Mouse (Mus musculus) B cell, adult 2 months (primary cell): ENCODE measurements around the gene Mfsd12.
A peak's percentile ranks its signal among the peaks of the same experiment; 100 is the strongest.

Experiments
- DNase-seq, 2 experiments: peaks; one replicate each; pipeline ENCODE4 v3.0.0; 2022

The Mfsd12 gene

GRCm38 (mm10) chr10:81356352-81356990 is 820 bp upstream of the Mfsd12 start:
- DNase-seq: peak; percentile 73 to 79

GRCm38 (mm10) chr10:81358209-81358608 is 918 bp downstream of the Mfsd12 start:
- no peak for DNase-seq

- no peak for DNase-seq
These were observed 1.6 kb downstream of the Mfsd12 start for GRCm38 (mm10) chr10:81358841-81359240.

GRCm38 (mm10) chr10:81360721-81361120 is 3.4 kb downstream of the Mfsd12 start:
- DNase-seq: no peak

GRCm38 (mm10) chr10:81362336-81362949 is 5.2 kb downstream of the Mfsd12 start:
- no peak for DNase-seq

- no peak for DNase-seq
These were observed 6.4 kb downstream of the Mfsd12 start for GRCm38 (mm10) chr10:81363436-81364346.

GRCm38 (mm10) chr10:81364666-81365065 is 7.4 kb downstream of the Mfsd12 start:
- DNase-seq: no peak

- DNase-seq: no peak
These were observed 7.8 kb downstream of the Mfsd12 start for GRCm38 (mm10) chr10:81365073-81365472.

- no peak for DNase-seq
These were observed 8.6 kb downstream of the Mfsd12 start, which contains the start of gene 4930404N11Rik for GRCm38 (mm10) chr10:81365672-81366476. Gene 4930404N11Rik, minus strand, starts transcription at chr10:81365816.

GRCm38 (mm10) chr10:81366477-81367206 is 9.4 kb downstream of the Mfsd12 start:
- no peak for DNase-seq

- no peak for DNase-seq
These were observed 9.9 kb downstream of the Mfsd12 start for GRCm38 (mm10) chr10:81367207-81367495.

- DNase-seq: no peak
These were observed 18.0 kb downstream of the Mfsd12 start for GRCm38 (mm10) chr10:81375322-81375721.

GRCm38 (mm10) chr10:81376561-81377361 is 19.5 kb downstream of the Mfsd12 start:
- DNase-seq: no peak

- DNase-seq: no peak
These were observed 20.0 kb downstream of the Mfsd12 start for GRCm38 (mm10) chr10:81377362-81377664.

- DNase-seq: no peak
These were observed 20.7 kb downstream of the Mfsd12 start, which contains the start of gene Fzr1 for GRCm38 (mm10) chr10:81377793-81378552. Gene Fzr1, minus strand, starts transcription at chr10:81378516.

- DNase-seq: peak; percentile 100
These were observed 21.4 kb downstream of the Mfsd12 start for GRCm38 (mm10) chr10:81378553-81379182.

- DNase-seq: no peak
These were observed 21.9 kb downstream of the Mfsd12 start for GRCm38 (mm10) chr10:81379183-81379553.

GRCm38 (mm10) chr10:81379809-81380378 is 22.6 kb downstream of the Mfsd12 start:
- no peak for DNase-seq

GRCm38 (mm10) chr10:81382039-81382438 is 24.7 kb downstream of the Mfsd12 start:
- DNase-seq: no peak
